Mouse (Mus musculus): Measurements from ENCODE around the gene Shroom4. TPM values are rescaled to one million over a fixed set of nuclear protein-coding genes. Genes with fewer than 3 reads are reported as not detected.

Shroom4 gene
- total and polyA plus RNA-seq, 2 experiments from 2014 or later = 0.56 to 3.6 TPM

GRCm38 (mm10) chrX:6537689-6538088 lies 138.0 kb downstream of the Shroom4 start:
- Histone ChIP-seq H3K27me3 (ENCODE audit: insufficient read depth, low read length) (no peaks in the 10 kb centered on the region), H3K4me1 (ENCODE audit: insufficient read depth) (no peaks in the 10 kb centered on the region), H3K36me3 (ENCODE audit: insufficient read depth) (no peaks in the 10 kb centered on the region), H3K9ac (no peak overlapping the region), H3K4me2 (ENCODE audit: low read depth) (no peak overlapping the region), H3K4me3 (ENCODE audit: low read depth, low read length) (no peak overlapping the region), H3K27ac (ENCODE audit: low read depth, low read length) (no peak overlapping the region), H3K9me3 (ENCODE audit: low read length) (no peaks in the 10 kb centered on the region)
- no peak for ATAC-seq
- WGBS = 76% methylated on average over 2 of the region's 2 CpGs
- TF ChIP-seq CTCF (IDR thresholded peaks at IDR 0.05; ENCODE audit: low read depth) = no peak
- no peak for DNase-seq

- H3K36me3 ChIP-seq (ENCODE audit: insufficient read depth) = no peaks in the 10 kb centered on the region
- no peaks in the 10 kb centered on the region for H3K9me3 ChIP-seq (ENCODE audit: low read length)
- H3K4me2 ChIP-seq (ENCODE audit: low read depth) = no peak overlapping the region
- H3K9ac ChIP-seq = no peak overlapping the region
- no peaks in the 10 kb centered on the region for H3K27me3 ChIP-seq (ENCODE audit: insufficient read depth, low read length)
- H3K4me3 ChIP-seq (ENCODE audit: low read depth, low read length) = no peak overlapping the region
- H3K4me1 ChIP-seq (ENCODE audit: insufficient read depth) = no peaks in the 10 kb centered on the region
- DNase-seq (no peak), ATAC-seq (no peak)
- WGBS = 88% methylated on average over 1 of the region's 1 CpGs
- no peak overlapping the region for H3K27ac ChIP-seq (ENCODE audit: low read depth, low read length)
- TF ChIP-seq CTCF (IDR thresholded peaks at IDR 0.05; ENCODE audit: low read depth) = no peak
Observed at GRCm38 (mm10) chrX:6565066-6565465, 165.4 kb downstream of the Shroom4 start.

GRCm38 (mm10) chrX:6574511-6574910 lies 174.9 kb downstream of the Shroom4 start:
- Histone ChIP-seq H3K4me3 (ENCODE audit: low read depth, low read length) (no peak overlapping the region), H3K36me3 (ENCODE audit: insufficient read depth) (no peaks in the 10 kb centered on the region), H3K27me3 (ENCODE audit: insufficient read depth, low read length) (no peaks in the 10 kb centered on the region), H3K4me2 (ENCODE audit: low read depth) (no peak overlapping the region), H3K4me1 (ENCODE audit: insufficient read depth) (no peaks in the 10 kb centered on the region), H3K9ac (no peak overlapping the region), H3K9me3 (ENCODE audit: low read length) (no peaks in the 10 kb centered on the region), H3K27ac (ENCODE audit: low read depth, low read length) (no peak overlapping the region)
- DNase-seq = no peak
- 30% methylated on average over 1 of the region's 1 CpGs for WGBS
- no peak for ATAC-seq
- TF ChIP-seq CTCF (IDR thresholded peaks at IDR 0.05; ENCODE audit: low read depth) = no peak

GRCm38 (mm10) chrX:6577001-6577400 lies 177.3 kb downstream of the Shroom4 start:
- H3K36me3 ChIP-seq (ENCODE audit: insufficient read depth) = no peaks in the 10 kb centered on the region
- no peaks in the 10 kb centered on the region for H3K9me3 ChIP-seq (ENCODE audit: low read length)
- no peak for TF ChIP-seq CTCF (IDR thresholded peaks at IDR 0.05; ENCODE audit: low read depth)
- ATAC-seq (no peak), DNase-seq (no peak)
- H3K9ac ChIP-seq = no peak overlapping the region
- no peak overlapping the region for H3K27ac ChIP-seq (ENCODE audit: low read depth, low read length)
- no peak overlapping the region for H3K4me2 ChIP-seq (ENCODE audit: low read depth)
- 52% methylated on average over 7 of the region's 7 CpGs for WGBS
- H3K4me3 ChIP-seq (ENCODE audit: low read depth, low read length) = no peak overlapping the region
- no peaks in the 10 kb centered on the region for H3K4me1 ChIP-seq (ENCODE audit: insufficient read depth)
- no peaks in the 10 kb centered on the region for H3K27me3 ChIP-seq (ENCODE audit: insufficient read depth, low read length)

GRCm38 (mm10) chrX:6580671-6581070 lies 181.0 kb downstream of the Shroom4 start:
- no peak overlapping the region for H3K9ac ChIP-seq
- no peaks in the 10 kb centered on the region for H3K36me3 ChIP-seq (ENCODE audit: insufficient read depth)
- no peaks in the 10 kb centered on the region for H3K4me1 ChIP-seq (ENCODE audit: insufficient read depth)
- H3K27ac ChIP-seq (ENCODE audit: low read depth, low read length) = no peak overlapping the region
- no peak overlapping the region for H3K4me2 ChIP-seq (ENCODE audit: low read depth)
- no peak for TF ChIP-seq CTCF (IDR thresholded peaks at IDR 0.05; ENCODE audit: low read depth)
- 76% methylated on average over 6 of the region's 6 CpGs for WGBS
- DNase-seq = no peak
- H3K4me3 ChIP-seq (ENCODE audit: low read depth, low read length) = no peak overlapping the region
- ATAC-seq = no peak
- no peaks in the 10 kb centered on the region for H3K27me3 ChIP-seq (ENCODE audit: insufficient read depth, low read length)
- H3K9me3 ChIP-seq (ENCODE audit: low read length) = no peaks in the 10 kb centered on the region

- H3K27ac ChIP-seq (ENCODE audit: low read depth, low read length) = no peak overlapping the region
- no peaks in the 10 kb centered on the region for H3K27me3 ChIP-seq (ENCODE audit: insufficient read depth, low read length)
- no peak for TF ChIP-seq CTCF (IDR thresholded peaks at IDR 0.05; ENCODE audit: low read depth)
- no peak overlapping the region for H3K4me2 ChIP-seq (ENCODE audit: low read depth)
- ATAC-seq (no peak), DNase-seq (no peak)
- 39% methylated on average over 1 of the region's 1 CpGs for WGBS
- no peaks in the 10 kb centered on the region for H3K9me3 ChIP-seq (ENCODE audit: low read length)
- no peak overlapping the region for H3K4me3 ChIP-seq (ENCODE audit: low read depth, low read length)
- H3K9ac ChIP-seq = no peak overlapping the region
- H3K36me3 ChIP-seq (ENCODE audit: insufficient read depth) = no peaks in the 10 kb centered on the region
- no peaks in the 10 kb centered on the region for H3K4me1 ChIP-seq (ENCODE audit: insufficient read depth)
Observed at GRCm38 (mm10) chrX:6581181-6581580, 181.5 kb downstream of the Shroom4 start.

GRCm38 (mm10) chrX:6582646-6583045 lies 183.0 kb downstream of the Shroom4 start:
- no peak for ATAC-seq
- Histone ChIP-seq H3K9me3 (ENCODE audit: low read length) (no peaks in the 10 kb centered on the region), H3K27me3 (ENCODE audit: insufficient read depth, low read length) (no peaks in the 10 kb centered on the region), H3K9ac (no peak overlapping the region), H3K4me3 (ENCODE audit: low read depth, low read length) (no peak overlapping the region), H3K27ac (ENCODE audit: low read depth, low read length) (no peak overlapping the region), H3K4me2 (ENCODE audit: low read depth) (no peak overlapping the region), H3K4me1 (ENCODE audit: insufficient read depth) (no peaks in the 10 kb centered on the region), H3K36me3 (ENCODE audit: insufficient read depth) (no peaks in the 10 kb centered on the region)
- no peak for DNase-seq
- WGBS = 84% methylated on average over 2 of the region's 2 CpGs
- no peak for TF ChIP-seq CTCF (IDR thresholded peaks at IDR 0.05; ENCODE audit: low read depth)

GRCm38 (mm10) chrX:6594183-6594582 lies 194.5 kb downstream of the Shroom4 start:
- Histone ChIP-seq H3K9me3 (ENCODE audit: low read length) (no peaks in the 10 kb centered on the region), H3K27ac (ENCODE audit: low read depth, low read length) (no peak overlapping the region), H3K4me1 (ENCODE audit: insufficient read depth) (no peaks in the 10 kb centered on the region), H3K36me3 (ENCODE audit: insufficient read depth) (no peaks in the 10 kb centered on the region), H3K4me3 (ENCODE audit: low read depth, low read length) (no peak overlapping the region), H3K27me3 (ENCODE audit: insufficient read depth, low read length) (no peaks in the 10 kb centered on the region), H3K4me2 (ENCODE audit: low read depth) (no peak overlapping the region), H3K9ac (no peak overlapping the region)
- TF ChIP-seq CTCF (IDR thresholded peaks at IDR 0.05; ENCODE audit: low read depth) = no peak
- no peak for ATAC-seq
- WGBS = 82% methylated on average over 3 of the region's 3 CpGs
- no peak for DNase-seq
